ENCODE assay signal across 1 mouse cellular context in the genomic region with DNA sequence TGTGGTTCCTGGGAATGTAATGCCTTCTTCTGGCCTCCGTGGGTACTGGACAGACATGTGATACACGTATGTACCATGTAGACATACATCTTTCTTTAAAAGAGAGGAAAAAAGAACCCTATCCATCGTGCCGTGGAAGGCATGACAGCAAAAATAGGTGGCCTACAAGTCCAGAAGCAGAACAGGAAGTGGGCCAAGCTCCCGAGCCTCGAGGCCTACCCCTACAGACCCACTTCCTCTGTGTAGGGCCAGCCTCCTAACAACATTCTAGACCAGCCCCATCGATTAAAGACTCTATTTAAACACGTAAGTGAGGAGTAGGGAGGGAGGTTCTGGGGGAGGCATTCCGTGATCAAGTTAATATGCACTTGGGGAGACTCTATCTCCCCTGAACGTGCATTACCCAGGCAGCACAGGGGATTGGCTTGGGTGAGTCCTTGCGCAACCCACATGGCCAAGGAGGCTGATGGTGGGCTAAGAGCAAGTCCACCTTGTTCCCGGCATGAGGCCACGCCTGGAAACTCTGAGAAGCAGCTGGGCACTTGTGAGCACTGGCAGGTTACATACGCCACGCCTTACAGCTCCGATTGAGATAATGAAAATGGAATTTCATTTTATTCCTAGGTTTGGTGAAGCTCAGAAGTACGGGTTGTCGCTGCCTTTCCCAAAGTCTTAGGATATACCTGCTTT.
TF ChIP-seq lines count a peak whose summit lies in the region.

No protein-coding gene starts in this region.

TF ChIP-seq in MEL, 35 proteins besides CTCF, POLR2A, EP300 and RAD21 (continued from another document):
- TF ChIP-seq ELF1 (IDR thresholded peaks at IDR 0.05; ENCODE audit: low read depth, low read length) = no peak
- no peak for TF ChIP-seq MAZ (IDR thresholded peaks at IDR 0.05; ENCODE audit: low read depth, low read length)
